Mouse (Mus musculus) kidney, adult 9 months (tissue): ENCODE data around the gene Cnot6.
A peak's percentile ranks its signal among the peaks of the same experiment; 100 is the strongest.

Source experiments
- DNase-seq: peaks from one replicate; pipeline ENCODE4 v3.0.0; 2022

The Cnot6 gene

DNA sequence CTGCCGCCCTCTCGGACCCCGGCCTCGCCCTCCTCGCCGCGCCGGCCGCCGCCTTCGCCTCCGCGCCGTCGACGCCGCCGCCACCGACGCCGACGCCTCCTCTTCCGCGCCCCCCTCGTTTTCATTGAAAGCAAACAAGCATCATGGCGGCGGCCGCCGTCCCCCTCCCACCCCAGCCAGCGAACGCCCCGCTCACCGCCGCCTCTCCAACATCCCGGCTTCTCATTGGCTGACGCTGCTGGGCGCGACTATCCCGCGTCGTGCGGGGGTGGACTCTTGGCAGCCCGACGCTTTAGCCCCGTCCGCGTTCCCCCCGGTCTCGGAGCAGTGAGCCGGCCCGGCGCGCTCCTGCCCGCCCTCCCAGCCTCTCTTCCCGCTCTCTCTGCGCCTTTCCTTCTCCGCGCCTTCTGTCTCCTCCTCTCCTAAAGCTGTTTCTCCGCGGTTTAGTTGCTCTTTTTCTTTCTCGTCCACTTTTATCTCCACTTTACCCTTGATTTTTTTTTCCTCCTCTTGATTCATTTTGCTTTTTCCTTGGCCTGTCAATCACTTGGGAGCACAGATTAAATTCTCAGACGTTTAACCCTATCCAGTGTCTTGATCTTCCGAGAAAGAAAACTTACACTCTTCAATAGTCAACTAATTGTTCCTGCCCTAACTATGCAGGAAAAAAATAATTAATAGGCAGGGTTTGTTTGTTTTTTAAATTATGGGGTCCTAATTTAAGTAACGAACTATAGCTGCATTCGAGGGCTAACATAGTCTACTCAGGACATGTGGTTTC, at the start of gene Cnot6:
Gene Cnot6 (minus strand): TSS at position 169 of the 781 bp plus-strand sequence.
- DNase-seq: peak; percentile 97

DNA sequence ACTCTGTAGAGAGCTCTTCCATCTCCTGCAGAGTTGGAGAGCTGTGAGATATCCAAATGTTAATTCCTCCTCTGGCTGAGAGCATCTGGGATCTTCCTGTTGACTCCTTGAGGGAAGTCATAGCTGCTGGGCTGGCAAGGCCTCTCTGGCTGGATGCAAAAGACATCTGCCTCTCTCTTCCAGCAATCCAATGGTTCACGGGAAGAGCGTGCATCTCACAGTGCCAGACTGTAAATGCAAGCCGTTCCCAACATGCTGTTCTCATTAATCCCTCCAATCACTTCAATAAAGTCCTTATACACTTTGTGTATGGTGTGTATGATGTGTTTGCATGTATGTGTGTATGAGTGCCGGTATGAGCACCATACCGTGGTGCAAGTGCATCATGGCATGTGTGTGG, 48.6 kb upstream of the Cnot6 start:
- no peak for DNase-seq

DNA sequence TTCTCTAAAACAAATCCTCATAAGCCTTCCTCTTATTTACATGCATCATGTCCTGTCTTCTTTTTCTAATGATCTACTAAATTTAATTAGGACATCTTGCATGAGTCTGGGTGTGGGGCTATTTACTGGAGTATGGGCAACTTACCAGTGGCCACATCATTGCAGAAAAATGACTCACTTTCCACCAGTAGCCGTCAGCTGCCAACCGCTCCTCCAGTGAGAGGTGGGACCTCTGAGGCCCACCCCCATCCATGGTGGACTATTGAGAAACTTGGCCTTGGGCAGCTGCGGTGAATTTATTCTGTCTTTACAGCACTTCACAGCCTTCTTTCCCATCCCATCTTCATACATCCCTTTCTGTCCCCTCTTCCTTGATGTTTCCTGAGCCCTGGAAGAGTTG, 45.6 kb upstream of the Cnot6 start:
- DNase-seq: no peak

DNA sequence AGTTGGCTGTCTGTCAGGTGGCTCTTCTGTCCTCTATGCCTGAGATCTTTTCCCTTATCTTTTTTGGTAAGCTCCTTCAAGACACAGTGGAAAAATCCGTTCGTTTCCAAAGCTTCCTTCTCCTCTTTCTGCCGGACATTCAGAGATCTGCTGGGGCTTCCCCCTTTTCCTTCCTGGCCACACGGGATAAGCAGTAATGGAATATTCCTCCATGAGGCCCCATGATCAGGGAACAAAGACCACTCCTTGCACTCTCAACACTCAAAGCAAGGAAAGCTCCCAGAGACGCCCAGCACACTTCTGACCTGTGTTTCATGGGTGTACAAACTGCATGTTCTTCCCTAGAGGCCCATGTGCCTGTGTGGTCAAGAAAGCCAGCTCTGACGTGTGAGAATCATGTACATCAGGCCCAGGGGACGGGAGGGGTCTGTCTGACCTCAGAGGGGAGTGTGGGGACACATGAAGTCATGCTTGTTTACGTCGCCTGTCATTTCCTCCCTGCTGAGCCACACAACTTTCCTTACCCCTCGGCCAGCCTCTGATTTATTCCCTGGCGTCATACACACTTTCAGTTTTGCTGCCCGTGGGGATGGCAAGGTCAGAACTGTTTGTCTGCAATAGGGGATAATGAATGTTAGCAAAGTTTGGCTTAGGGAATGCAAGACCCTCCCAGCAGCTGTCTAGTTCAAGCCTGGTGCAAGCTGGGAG, 42.6 kb upstream of the Cnot6 start:
- peak; percentile 50 for DNase-seq

DNA sequence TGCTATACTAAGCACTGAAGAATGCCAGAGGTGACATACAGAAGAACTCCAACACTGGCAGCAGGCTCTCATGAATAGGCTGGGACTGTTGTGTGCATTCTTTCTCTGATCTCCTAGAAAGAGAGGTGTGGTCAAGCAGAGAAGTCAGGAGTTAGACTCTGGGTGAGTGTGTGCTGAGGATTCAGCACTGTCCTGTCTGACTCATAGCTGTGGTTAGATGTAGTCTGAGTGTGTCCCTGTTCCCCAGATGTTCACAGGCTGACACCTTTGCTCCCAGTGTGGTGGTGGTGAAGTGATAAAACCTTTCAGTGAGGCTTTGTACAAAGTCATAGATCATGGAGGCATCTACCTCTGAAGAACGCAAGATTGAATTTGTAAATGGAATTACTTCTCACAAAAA, 34.2 kb upstream of the Cnot6 start:
- DNase-seq: no peak

DNA sequence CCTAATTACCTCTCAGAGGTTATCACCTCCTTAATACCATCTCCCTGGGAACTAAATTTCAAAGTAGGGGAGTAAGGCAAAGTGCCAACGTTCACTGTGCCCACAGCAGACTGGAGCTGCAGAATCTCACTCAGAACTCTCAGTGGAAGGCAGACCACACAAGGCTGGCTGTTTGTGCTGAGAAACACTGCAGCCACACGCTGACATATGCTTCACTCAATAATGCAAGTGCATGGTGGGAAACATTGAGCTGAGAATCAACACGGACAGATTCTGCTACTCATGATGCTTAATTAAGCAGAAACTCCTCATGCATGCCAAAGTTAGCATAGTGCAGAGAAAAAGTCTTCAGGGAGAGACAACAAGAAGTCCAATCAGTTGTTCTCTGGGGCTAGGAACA, 33.3 kb upstream of the Cnot6 start:
- DNase-seq: no peak

DNA sequence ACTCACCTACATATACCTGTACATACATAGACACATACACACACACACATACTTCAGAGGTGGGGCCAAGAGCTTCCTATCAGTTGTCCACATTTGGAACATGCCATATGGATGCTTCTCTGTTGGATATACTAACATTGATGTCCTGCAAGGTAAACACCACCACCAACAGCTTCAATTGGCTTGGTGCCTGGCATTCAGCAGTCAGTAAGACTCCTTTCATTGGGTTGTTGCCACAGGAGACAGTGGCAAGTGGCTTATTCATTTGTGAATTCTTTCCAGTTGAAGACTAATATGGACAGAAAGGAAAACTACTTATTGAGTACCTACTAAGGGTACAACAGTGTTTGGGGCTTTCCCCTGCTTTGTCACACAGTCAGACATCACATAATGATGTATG, 32.5 kb upstream of the Cnot6 start:
- no peak for DNase-seq

DNA sequence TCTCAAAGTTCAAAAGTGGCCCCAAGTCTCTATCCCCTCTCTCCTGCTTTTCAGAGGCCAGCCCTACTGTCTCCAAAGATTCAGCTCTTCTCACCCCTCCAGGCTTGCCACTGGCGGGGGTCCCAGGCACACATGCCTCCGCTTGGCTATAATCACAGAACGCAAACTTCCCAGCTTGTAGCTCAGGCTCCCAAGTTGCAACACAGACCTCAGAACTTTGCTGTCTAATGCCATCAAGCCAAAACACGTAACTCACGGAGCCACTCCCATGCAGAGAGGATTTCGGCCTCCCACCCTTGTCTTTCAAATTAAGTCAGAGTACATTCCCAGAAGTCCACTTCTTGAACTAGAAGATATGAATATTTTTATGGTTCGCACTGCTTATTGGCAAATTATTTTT, 31.1 kb upstream of the Cnot6 start:
- no peak for DNase-seq

DNA sequence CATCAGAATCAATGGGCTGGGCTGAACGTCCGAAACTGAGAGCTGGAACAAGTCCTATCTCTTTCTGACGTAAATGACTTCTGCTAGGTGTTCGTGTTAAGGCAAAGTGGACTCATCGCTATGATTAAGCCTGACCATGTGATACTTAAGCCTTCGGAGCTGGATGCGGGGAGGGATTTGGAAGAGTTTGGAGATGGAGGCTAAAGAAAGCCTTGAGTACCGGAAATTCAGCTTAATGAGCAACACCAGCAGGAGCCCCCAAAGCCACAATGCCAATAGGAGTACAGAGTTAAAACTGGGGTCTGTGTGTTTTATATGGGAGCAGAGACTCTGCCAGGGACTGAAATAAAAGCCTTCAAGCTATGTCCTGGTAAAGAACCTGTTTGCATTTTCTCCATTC, 29.7 kb upstream of the Cnot6 start:
- DNase-seq: no peak

DNA sequence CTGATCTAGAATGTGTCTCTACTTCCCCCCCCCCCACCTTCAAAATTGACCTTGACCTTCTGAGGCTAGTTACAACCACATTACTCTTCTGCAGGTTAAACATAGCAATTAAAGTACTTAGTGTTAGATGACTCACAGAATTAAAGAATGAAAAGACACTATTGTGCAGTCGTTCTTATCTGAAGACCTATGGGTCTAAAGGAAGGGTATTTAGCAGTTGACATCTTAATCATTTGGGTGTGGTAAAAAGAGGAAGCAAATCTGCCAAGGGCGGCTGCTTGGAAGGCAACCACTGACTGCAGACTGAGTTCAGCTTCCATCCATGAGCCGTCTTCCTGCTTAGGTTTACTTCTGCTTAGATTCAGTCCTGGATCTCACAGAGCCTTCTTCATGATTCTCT, 27.3 kb upstream of the Cnot6 start:
- no peak for DNase-seq

DNA sequence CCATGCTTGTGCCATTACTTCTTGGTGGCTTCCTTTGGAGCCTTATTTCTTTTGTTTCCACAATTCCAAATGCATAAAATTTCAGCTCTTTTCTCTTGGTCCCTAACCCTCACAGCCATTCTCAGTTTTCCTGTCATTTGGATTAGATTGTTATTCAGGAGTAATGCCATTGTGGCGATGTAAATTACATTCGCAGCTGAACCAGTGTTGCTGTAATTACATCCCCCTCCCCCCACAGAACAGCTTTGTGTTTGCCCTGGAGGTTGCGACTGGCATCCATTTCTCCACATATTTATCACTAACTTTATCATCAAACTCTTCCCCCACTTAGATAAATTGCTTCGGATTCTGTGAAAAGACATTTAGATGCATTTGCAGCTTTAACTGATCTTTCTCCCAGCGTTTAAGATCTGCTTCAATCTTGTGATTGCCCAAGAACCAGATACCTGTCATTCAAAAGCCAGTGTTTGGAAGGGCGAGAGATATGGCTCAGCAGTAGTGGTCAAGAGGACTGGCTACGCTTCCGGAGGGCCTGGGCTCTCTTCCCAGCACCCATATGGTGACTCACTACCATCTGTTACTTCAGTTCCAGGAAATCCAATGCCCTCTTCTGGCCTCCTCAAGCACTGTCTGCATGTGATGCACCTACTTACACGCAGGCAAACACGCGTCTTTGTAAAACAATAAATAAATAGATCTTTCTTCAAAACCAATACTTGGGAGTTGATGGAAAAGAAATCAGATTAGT, 26.3 kb upstream of the Cnot6 start:
- DNase-seq: no peak

DNA sequence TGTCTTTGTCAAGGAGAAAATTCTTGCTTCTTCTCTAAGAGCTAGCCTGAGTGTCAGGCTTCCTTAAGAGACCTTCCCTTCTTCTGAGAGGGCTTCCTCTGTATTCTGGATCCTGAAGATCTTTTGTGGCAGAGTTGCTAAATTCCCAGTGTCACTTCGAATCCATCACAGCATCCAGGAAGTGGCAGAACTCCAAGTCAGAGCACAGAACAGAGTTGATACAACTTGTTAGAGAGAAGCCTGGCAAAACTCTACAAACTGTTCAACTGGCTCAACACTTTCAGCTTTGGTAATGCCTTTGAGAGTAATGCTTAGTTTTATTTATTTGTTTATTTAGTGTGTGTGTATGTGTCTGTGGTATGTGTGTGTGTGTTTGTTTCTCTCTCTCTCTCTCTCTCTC, 25.1 kb upstream of the Cnot6 start:
- peak; percentile 27 for DNase-seq

DNA sequence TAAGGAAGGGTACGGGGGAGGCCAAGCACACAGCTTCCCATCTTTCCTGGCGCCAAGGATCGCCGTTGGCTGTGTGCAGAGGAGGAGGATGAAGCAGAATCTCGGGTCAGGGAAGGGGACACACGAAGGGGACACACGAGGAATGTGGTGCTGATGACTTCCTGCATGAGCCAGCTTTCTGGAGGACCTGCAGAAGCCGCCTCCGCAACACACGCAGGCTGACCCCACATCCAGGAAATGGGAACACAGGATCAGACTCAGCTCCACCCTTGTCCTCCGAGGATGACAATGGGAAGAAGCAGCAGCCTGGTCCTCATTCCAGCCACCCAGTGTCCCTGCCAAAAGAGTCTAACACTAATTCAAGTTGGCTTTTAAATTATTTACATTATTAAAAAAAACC, 22.2 kb upstream of the Cnot6 start:
- DNase-seq: peak; percentile 54

DNA sequence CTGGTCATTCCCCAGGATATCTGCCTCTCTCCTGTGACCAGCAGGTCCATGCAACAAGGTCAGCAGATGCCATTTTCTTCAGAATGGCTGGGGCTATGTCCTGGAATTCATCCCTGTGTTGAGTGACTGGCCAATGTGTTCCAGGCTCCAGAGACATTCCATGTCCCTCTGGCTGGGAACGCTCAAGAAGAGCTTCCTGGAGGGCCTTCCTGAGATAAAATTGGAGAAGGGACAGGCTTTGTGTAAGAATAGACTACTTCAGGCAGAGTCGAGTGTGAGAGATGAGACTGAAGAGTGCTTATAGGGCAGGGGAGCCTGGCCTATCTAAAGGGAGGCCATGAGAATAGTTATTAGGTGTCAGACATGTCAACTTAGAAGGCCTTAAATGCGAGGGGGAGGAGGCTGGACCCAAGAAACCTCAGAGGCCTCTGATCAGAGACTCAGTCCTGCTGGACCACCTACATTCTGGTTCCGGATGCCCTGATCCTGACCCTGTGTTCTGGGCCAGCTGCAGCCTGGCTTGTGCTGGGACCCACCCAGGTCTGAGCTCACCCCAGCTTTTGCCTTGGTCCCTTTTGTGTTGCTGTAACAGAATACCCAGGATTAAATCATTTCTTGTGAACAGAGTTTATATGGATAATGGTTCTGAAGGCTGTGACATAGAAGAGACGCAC, 17.9 kb upstream of the Cnot6 start:
- DNase-seq: no peak

DNA sequence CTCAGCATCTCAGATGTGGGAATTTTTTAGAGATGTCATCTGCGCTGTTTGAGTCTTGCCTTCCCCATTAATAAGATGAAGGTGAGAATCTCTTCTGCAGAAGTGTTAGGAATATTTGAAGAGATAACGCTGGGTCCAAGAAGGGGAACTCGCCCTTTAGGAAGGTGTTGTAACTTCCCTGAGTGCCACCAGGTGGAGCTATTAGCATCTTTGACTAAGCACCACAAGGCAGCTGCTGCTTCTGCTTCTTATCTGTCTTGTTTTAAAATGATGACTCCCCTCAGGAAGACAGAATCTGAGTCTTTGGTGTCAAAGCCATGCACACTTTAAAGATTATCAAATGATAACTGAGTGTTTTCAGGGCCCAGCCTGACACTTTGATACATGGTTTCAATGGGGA, 15.4 kb upstream of the Cnot6 start:
- DNase-seq: peak; percentile 66

DNA sequence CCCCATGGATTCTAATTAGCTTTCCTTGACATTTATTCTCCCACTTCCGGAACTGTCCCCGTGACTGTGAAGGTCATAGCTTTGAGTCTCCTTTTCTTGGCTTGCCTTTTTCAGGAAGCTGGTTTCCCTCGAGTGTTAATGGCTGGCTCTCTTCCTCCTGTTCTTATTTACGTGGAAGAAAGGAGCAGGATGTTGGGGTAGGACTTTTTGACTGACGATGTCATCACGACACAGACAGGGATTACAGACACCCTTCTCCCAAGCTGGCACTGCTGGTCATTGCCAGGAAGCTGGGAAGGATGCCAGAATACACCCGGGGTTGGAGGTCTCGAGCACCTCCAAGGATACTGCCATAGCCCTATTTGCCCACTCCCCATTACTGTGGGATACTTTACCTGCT, 14.3 kb upstream of the Cnot6 start:
- DNase-seq: no peak

DNA sequence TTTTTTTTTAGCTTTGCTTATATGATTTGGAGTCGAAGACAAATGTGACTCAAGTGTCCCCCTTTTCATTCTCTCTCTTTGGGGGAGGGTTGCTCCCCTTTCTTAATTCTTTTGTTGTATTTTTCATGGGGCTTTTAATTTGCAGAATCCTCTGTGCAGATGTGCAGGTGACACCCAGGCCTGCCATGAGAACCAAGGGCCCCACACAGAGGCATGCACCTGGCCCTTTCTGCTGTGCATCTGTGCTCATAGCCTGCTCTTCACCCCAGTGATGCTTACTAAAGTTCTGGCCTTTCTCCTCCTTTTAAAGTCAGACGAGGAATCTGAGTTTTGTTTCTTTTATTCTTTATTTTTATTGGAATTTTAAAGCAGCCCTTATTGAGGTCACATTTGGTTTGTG, 12.2 kb upstream of the Cnot6 start:
- DNase-seq: no peak

DNA sequence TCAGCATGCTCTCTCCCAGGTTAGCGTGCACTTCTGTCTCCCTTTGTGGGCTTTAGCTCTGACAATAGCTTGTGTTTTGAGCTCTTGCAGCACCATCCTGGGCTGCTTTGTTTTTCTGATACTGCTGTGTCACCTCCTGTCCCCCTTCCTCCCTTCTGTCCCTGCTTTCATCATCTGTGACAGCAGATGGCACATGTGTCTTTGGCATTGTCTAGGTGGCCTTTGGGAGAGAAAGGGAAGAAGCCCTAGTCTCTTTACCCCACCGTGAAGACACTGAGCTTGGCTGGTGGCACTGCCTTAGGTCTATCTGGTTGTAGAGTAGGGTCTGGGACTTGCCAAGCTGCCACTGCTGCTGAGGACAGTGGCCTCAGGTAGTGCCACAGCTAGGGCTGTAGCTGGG, 10.8 kb upstream of the Cnot6 start:
- no peak for DNase-seq

DNA sequence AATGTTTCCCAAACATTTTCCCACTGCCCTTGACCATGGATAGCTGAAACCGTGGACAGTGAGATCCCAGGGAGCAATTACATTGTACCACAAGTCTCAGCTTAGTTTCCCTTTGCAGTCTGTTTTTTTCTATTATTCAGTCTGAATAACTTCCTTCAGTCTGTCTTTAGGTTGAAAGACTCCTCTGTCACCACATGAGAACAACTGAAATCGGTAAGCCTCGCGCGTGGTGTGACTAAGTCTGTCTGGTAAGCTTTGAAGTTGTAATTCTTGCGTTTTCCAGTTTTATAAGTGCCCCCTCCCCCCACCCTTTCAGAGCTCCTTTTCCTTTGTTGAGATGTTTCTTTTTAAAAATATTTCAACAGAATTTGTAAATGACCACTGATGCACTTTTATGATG, 10.2 kb upstream of the Cnot6 start:
- no peak for DNase-seq

DNA sequence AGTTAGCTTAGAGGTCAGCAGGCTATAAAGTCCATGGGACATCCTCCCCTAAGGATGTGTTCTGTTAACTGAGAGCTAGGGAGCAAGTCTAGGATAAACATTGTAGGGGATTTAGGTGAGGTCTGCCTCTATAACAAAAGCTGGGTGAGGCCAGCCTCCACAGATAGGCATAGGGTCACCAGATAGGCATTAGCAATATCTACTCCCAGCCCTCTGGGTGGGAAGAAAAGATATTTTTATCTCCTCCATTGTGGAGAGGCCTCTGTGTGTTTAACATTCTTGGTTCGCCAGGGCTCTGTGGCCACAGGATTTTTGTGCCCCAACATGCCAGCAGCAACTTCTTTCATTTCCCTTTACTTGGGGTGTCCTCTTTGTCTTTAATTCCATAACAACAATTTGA, 8.8 kb upstream of the Cnot6 start:
- DNase-seq: no peak

DNA sequence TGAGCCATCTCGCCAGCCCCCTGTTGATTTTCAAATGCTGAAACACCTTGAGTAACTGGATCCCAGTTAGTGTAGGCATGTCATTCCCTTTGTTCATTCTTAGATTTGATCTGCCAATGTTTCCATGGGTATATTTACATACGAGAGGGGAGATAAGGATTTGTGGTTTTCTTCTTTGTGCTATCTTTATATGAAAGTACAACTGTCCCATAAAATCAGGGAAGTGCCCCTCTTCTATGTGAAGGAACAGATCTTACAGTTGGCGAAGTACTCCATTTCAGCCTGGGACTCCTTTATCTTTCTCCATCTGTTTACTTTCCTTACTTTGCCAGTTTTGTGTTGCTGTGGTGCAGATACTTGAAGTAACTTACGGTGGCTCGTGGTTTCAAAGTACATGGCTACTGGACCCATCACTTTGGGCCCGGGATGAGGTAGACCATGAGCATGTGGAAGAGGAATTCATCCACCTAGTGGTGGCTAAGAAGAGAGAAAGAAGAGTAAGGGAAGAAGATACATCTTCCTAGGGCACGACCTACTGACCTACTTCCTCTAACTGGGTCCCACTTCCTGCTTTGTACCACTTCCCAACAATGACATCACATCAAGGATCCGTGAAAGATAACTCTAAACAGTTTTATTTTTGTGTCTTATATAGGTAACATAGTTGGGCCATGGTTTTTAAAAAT, 7.1 kb upstream of the Cnot6 start:
- no peak for DNase-seq
